Mouse (Mus musculus): ENCODE measurements at regions not wholly inside any gene's neighbourhood (a gene's known extent, or its start where the extent isn't known, plus 50 kb on each side); places are given as distances from the start of the nearest gene placed in this dataset.

GRCm38 (mm10) chr7:121257466-121257865, 134.2 kb upstream of the Hs3st2 start:
- no peaks in the 10 kb centered on the region for H3K9me3 ChIP-seq (replicated peaks; ENCODE audit: low read length)
- no peak for DNase-seq (ENCODE audit: extremely low read depth)
- no peaks in the 10 kb centered on the region for H3K4me1 ChIP-seq (ENCODE audit: control insufficient read depth in 1 of 2, insufficient read depth in 2 of 2)
- in situ Hi-C loops (cut with MboI; ENCODE audit: low pct_ligation_motif_present, low pct_unique_long_range_greater_than_20kb, low sequenced_read_pairs), result loop anchor here (25.0 kb wide), 1 partner anchor 305 kb away; no protein-coding TSS in a partner anchor
- H3K9ac ChIP-seq (ENCODE audit: insufficient read depth, low read depth), result no peak overlapping the region
- TF ChIP-seq TBP (conservative IDR thresholded peaks at IDR 0.05; ENCODE audit: low read depth, low read length) (no peak), ZMIZ1 (IDR thresholded peaks at IDR 0.05; ENCODE audit: low read depth, low read length) (no peak), POLR2AphosphoS2 (IDR thresholded peaks at IDR 0.05; ENCODE audit: low read depth, low read length) (no peak), ZNF384 (IDR thresholded peaks at IDR 0.05; ENCODE audit: low read depth, low read length) (no peak), USF2 (conservative IDR thresholded peaks at IDR 0.05; ENCODE audit: low read depth, low read length) (no peak), IRF4 (IDR thresholded peaks at IDR 0.05; ENCODE audit: low read depth, low read length) (no peak), CTCF (conservative IDR thresholded peaks at IDR 0.05 in 1 of 2, IDR thresholded peaks at IDR 0.05 in 1 of 2; ENCODE audit: low read depth in 2 of 2, low read length in 2 of 2) (no peak), ZC3H11A (IDR thresholded peaks at IDR 0.05; ENCODE audit: low read depth, low read length) (no peak), USF1 (IDR thresholded peaks at IDR 0.05; ENCODE audit: low read depth, low read length) (no peak), POLR2A (IDR thresholded peaks at IDR 0.05; ENCODE audit: low read depth, low read length) (no peak)
- H3K4me2 ChIP-seq (ENCODE audit: insufficient read depth, low read depth, poor library complexity, severe bottlenecking), result no peak overlapping the region
- H3K4me3 ChIP-seq (replicated peaks in 1 of 3; ENCODE audit: low read depth in 2 of 3, low read length in 2 of 3, poor library complexity in 1 of 3), result no peak overlapping the region
- H3K27me3 ChIP-seq (replicated peaks), result peaks cover 68% of the 10 kb centered on the region
- no peak overlapping the region for H3K27ac ChIP-seq (ENCODE audit: insufficient read depth, low read depth)
- H3K79me2 ChIP-seq (replicated peaks; ENCODE audit: control insufficient read depth, extremely low read depth, insufficient read depth, poor library complexity, severe bottlenecking), result no peaks in the 10 kb centered on the region
- no peaks in the 10 kb centered on the region for H3K36me3 ChIP-seq (replicated peaks in 1 of 2; ENCODE audit: control insufficient read depth in 1 of 2, insufficient read depth in 1 of 2, low read length in 1 of 2)
- dilution Hi-C loops (cut with MboI; ENCODE audit: extremely low pct_ligation_motif_present, extremely low pct_unique_long_range_greater_than_20kb, low sequenced_read_pairs), result no loop called here

- Histone ChIP-seq H3K4me2 (ENCODE audit: insufficient read depth, low read depth, poor library complexity, severe bottlenecking) (no peak overlapping the region), H3K36me3 (replicated peaks in 1 of 2; ENCODE audit: control insufficient read depth in 1 of 2, insufficient read depth in 1 of 2, low read length in 1 of 2) (no peaks in the 10 kb centered on the region), H3K9ac (ENCODE audit: insufficient read depth, low read depth) (no peak overlapping the region), H3K27me3 (replicated peaks) (peaks cover 72% of the 10 kb centered on the region), H3K4me1 (ENCODE audit: control insufficient read depth in 1 of 2, insufficient read depth in 2 of 2) (no peaks in the 10 kb centered on the region), H3K4me3 (replicated peaks in 1 of 3; ENCODE audit: low read depth in 2 of 3, low read length in 2 of 3, poor library complexity in 1 of 3) (no peak overlapping the region), H3K79me2 (replicated peaks; ENCODE audit: control insufficient read depth, extremely low read depth, insufficient read depth, poor library complexity, severe bottlenecking) (no peaks in the 10 kb centered on the region), H3K9me3 (replicated peaks; ENCODE audit: low read length) (no peaks in the 10 kb centered on the region), H3K27ac (ENCODE audit: insufficient read depth, low read depth) (no peak overlapping the region)
- in situ Hi-C loops (cut with MboI; ENCODE audit: low pct_ligation_motif_present, low pct_unique_long_range_greater_than_20kb, low sequenced_read_pairs) (loop anchor here (25.0 kb wide), 1 partner anchor 303 kb away; no protein-coding TSS in a partner anchor), dilution Hi-C loops (cut with MboI; ENCODE audit: extremely low pct_ligation_motif_present, extremely low pct_unique_long_range_greater_than_20kb, low sequenced_read_pairs) (no loop called here)
- DNase-seq (ENCODE audit: extremely low read depth), result peak; percentile 62
- no peak for TF ChIP-seq TBP (conservative IDR thresholded peaks at IDR 0.05; ENCODE audit: low read depth, low read length)
- peak; percentile 86 to 98 for TF ChIP-seq CTCF (conservative IDR thresholded peaks at IDR 0.05 in 1 of 2, IDR thresholded peaks at IDR 0.05 in 1 of 2; ENCODE audit: low read depth in 2 of 2, low read length in 2 of 2)
- TF ChIP-seq RAD21 (IDR thresholded peaks at IDR 0.05; ENCODE audit: low read depth, low read length), result peak; percentile 83
- TF ChIP-seq SMC3 (IDR thresholded peaks at IDR 0.05; ENCODE audit: low read depth, low read length), result peak; percentile 77
These were observed 132.7 kb upstream of the Hs3st2 start for GRCm38 (mm10) chr7:121258826-121259496.

- no peak overlapping the region for H3K4me3 ChIP-seq (replicated peaks in 1 of 3; ENCODE audit: low read depth in 2 of 3, low read length in 2 of 3, poor library complexity in 1 of 3)
- no peak for TF ChIP-seq TCF12 (IDR thresholded peaks at IDR 0.05; ENCODE audit: low read depth, low read length)
- no peak for TF ChIP-seq POLR2A (IDR thresholded peaks at IDR 0.05; ENCODE audit: low read depth, low read length)
- no peak for TF ChIP-seq USF2 (conservative IDR thresholded peaks at IDR 0.05; ENCODE audit: low read depth, low read length)
- no peak for TF ChIP-seq USF1 (IDR thresholded peaks at IDR 0.05; ENCODE audit: low read depth, low read length)
- TF ChIP-seq CHD2 (IDR thresholded peaks at IDR 0.05; ENCODE audit: low read length), result no peak
- no peak for TF ChIP-seq RCOR1 (conservative IDR thresholded peaks at IDR 0.05; ENCODE audit: low read depth, low read length)
- dilution Hi-C loops (cut with MboI; ENCODE audit: extremely low pct_ligation_motif_present, extremely low pct_unique_long_range_greater_than_20kb, low sequenced_read_pairs), result no loop called here
These were observed 132.1 kb upstream of the Hs3st2 start for GRCm38 (mm10) chr7:121259497-121260009.

More at GRCm38 (mm10) chr7:121259497-121260009, 132.1 kb upstream of the Hs3st2 start:
- Histone ChIP-seq H3K9ac (ENCODE audit: insufficient read depth, low read depth) (no peak overlapping the region), H3K79me2 (replicated peaks; ENCODE audit: control insufficient read depth, extremely low read depth, insufficient read depth, poor library complexity, severe bottlenecking) (no peaks in the 10 kb centered on the region), H3K27me3 (replicated peaks) (peaks cover 68% of the 10 kb centered on the region), H3K4me1 (ENCODE audit: control insufficient read depth in 1 of 2, insufficient read depth in 2 of 2) (no peaks in the 10 kb centered on the region), H3K4me2 (ENCODE audit: insufficient read depth, low read depth, poor library complexity, severe bottlenecking) (no peak overlapping the region), H3K27ac (ENCODE audit: insufficient read depth, low read depth) (no peak overlapping the region), H3K36me3 (replicated peaks in 1 of 2; ENCODE audit: control insufficient read depth in 1 of 2, insufficient read depth in 1 of 2, low read length in 1 of 2) (no peaks in the 10 kb centered on the region), H3K9me3 (replicated peaks; ENCODE audit: low read length) (no peaks in the 10 kb centered on the region)
- DNase-seq (ENCODE audit: extremely low read depth), result no peak
- in situ Hi-C loops (cut with MboI; ENCODE audit: low pct_ligation_motif_present, low pct_unique_long_range_greater_than_20kb, low sequenced_read_pairs), result loop anchor here (25.0 kb wide), 1 partner anchor 303 kb away; no protein-coding TSS in a partner anchor
